Mouse (Mus musculus) E14TG2a.4 (cell line): ENCODE measurements at regions not wholly inside any gene's neighbourhood (a gene's known extent, or its start where the extent isn't known, plus 50 kb on each side); places are given as distances from the start of the nearest gene placed in this dataset.

Source experiments
- CTCF ChIP-seq: conservative IDR thresholded peaks from 2 replicates; pipeline ENCODE4 v1.5.1; 2014; ENCODE audit warnings: low read length
- NANOG ChIP-seq: IDR thresholded peaks from 2 replicates; pipeline ENCODE4 v1.6.1; 2014; ENCODE audit warnings: borderline replicate concordance, low read length, mixed read lengths
- POU5F1 ChIP-seq: IDR thresholded peaks from 2 replicates; pipeline ENCODE4 v1.6.1; 2014; ENCODE audit warnings: low read length, borderline replicate concordance

DNA sequence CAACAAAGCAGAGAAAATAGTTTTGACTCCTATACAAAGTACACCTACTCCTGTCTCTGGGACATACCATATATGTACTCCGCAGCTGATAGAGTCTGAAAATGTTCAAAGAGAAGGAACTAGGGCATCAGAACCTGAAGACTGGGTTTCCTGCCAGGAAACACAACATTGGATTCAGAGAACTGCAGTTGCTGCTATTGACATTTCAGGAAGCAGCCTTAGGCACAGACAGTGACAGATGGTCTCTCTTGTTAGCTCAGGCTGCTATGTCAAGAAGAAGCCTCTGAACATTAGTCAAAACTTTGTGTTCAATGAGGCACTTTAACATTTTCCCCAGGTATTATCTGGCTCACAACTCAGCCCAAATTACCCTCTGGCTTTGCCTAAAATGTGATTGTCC is 812.1 kb downstream of the Ryr2 start:
- TF ChIP-seq CTCF (no peak), POU5F1 (no peak), NANOG (no peak)
